Mouse (Mus musculus): ENCODE measurements at regions not wholly inside any gene's neighbourhood (a gene's known extent, or its start where the extent isn't known, plus 50 kb on each side); places are given as distances from the start of the nearest gene placed in this dataset.
"Not testable (repeated sequence)": the region's sequence is repeated elsewhere in the genome, so short reads cannot be mapped to it uniquely, and the experiment has no call there.

DNA sequence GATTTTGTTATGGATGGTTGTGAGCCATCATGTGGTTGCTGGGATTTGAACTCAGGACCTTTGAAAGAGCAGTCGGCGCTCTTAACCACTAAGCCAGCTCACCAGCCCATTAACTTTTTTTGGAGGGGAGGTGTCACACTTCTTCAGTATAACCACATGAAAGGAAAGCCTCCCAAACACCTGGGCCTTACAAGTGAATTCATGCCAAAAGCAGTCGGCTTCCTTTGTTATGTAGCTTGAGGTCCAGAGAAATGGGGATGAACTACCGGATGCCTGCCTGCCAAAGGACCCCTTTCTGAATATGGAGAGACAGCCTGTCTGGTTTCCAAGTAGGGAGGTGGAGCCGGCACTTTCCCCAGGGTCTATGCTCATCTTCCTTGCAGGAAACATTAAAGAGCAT lies 80.6 kb upstream of the Fam174b start:
- Histone ChIP-seq H3K4me3 (ENCODE audit: insufficient read depth, low read depth, low read length) (no peak overlapping the region), H3K27ac (ENCODE audit: insufficient read depth, low read depth, low read length) (no peak overlapping the region), H3K4me1 (ENCODE audit: control insufficient read depth, insufficient read depth, low read length) (peaks cover under 1% of the 10 kb centered on the region; the same call in 1 of the 2 replicates)
- TF ChIP-seq CTCF (IDR thresholded peaks at IDR 0.05; ENCODE audit: insufficient read depth, low read depth, low read length) (no peak), POLR2A (IDR thresholded peaks at IDR 0.05; ENCODE audit: insufficient read depth, low read depth, low read length) (no peak)
- 87% methylated on average over 5 of the region's 5 CpGs for WGBS

DNA sequence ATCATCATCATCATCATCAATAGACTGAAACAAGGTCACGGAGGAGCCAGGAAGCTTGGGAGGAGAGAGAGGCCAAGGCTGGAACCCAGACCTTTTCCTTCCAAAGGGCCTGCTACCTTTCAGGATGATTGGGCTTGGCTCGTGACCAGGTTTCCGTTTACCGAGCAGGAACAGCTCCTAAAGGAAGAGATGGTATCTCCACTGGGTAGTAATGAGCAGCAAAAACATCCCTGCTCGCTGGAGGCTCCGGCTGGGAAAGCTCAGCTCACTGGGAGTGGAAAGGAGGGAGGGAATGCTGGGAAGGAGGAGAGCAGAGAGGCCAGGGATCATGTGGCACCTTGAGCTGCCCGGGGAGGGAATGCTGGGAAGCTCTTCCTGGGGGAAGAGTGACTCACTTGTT lies 82.8 kb upstream of the Fam174b start:
- no peak for TF ChIP-seq CTCF (IDR thresholded peaks at IDR 0.05; ENCODE audit: insufficient read depth, low read depth, low read length)
- no peak for TF ChIP-seq POLR2A (IDR thresholded peaks at IDR 0.05; ENCODE audit: insufficient read depth, low read depth, low read length)
- Histone ChIP-seq H3K4me3 (ENCODE audit: insufficient read depth, low read depth, low read length) (no peak overlapping the region), H3K27ac (ENCODE audit: insufficient read depth, low read depth, low read length) (no peak overlapping the region), H3K4me1 (ENCODE audit: control insufficient read depth, insufficient read depth, low read length) (peaks cover 2% of the 10 kb centered on the region; the same call in 1 of the 2 replicates)
- WGBS = 74% methylated on average over 7 of the region's 7 CpGs

DNA sequence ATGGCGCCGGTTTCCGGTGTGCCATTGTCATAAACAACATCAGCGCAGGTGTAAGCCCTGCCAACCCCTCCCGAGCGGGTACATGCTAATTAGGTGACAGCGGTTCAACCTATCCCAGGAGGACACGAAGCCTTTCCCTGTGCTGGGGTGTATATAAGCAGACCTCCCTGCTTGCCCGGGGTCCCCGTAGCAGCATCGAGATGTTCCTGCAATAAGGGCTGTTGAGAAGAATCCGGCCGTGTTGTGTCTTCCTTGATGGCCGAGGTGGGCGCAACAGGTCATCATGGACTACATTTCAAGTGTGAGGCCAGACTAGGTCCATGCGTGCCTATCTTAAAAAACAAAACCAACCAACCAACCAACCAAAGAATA lies 83.7 kb upstream of the Fam174b start:
- not testable (repeated sequence) for H3K4me1 ChIP-seq (ENCODE audit: control insufficient read depth, insufficient read depth, low read length); H3K27ac ChIP-seq (ENCODE audit: insufficient read depth, low read depth, low read length); H3K4me3 ChIP-seq (ENCODE audit: insufficient read depth, low read depth, low read length)
- 96% methylated on average over 16 of the region's 16 CpGs for WGBS

DNA sequence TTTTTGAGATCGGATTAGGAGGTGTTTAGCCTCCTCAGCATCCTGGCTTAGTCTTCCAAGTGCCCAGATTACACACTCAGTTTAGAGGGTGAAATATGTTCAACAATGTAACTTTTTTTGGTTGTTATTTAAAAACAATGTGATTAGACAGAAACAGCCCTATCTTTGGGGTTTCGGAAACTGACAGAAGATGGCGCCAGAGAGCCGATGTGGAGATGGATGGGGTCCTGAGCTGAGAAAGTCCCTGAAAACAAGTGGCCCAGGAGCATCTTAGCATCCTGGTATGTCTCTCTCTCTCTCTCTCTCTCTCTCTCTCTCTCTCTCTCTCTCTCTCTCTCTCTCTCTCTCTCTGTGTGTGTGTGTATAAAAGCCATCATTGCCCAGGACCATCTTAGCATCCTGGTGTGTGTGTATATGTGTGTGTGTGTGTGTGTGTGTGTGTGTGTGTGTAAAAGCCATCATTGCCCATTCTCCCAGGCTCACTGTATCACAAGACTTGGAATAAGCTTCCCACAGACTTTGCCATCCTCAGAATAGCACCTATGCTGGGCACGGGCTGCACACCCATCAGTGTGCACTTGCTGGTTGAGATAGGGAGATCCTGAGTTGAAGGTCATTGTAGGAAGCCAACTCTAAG lies 84.2 kb upstream of the Fam174b start:
- H3K4me1 ChIP-seq (ENCODE audit: control insufficient read depth, insufficient read depth, low read length) = peaks cover 2% of the 10 kb centered on the region; the same call in 1 of the 2 replicates
- 21% methylated on average over 5 of the region's 5 CpGs for WGBS
- TF ChIP-seq POLR2A (IDR thresholded peaks at IDR 0.05; ENCODE audit: insufficient read depth, low read depth, low read length) (no peak), CTCF (IDR thresholded peaks at IDR 0.05; ENCODE audit: insufficient read depth, low read depth, low read length) (no peak)

DNA sequence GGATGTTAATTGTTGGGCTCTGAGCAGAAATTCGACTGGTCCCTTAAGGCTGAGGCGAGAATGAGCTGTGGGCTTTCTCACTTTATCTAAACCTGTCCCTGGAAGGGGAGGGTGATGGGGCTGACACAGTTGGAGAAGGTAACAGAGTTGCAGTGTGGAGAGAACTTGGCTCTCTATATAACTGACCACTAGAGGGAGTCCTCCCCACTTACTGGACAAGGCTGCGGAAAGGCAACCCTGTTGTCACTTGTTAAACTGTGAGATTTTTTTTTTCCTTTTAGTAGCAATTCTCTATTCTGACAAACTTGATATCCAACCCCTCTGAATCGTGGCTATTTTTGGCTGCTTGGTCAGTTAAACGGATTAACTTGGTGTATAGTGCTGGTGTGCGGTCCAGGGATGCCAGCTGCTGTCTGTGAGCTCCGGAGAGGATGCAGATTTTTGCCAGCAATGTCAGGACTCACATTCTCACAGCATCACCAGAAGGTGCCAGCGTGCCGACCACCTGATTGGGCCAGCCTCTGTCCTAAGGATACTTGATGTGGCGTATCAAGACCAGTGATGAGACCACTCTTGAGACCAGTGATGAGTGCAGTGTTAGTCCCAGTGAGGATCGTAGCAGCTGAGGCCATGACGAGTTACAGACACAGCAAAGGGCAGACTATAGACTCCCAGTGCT lies 85.8 kb upstream of the Fam174b start:
- H3K4me1 ChIP-seq (ENCODE audit: control insufficient read depth, insufficient read depth, low read length) = peaks cover 2% of the 10 kb centered on the region; the same call in 1 of the 2 replicates
- TF ChIP-seq POLR2A (IDR thresholded peaks at IDR 0.05; ENCODE audit: insufficient read depth, low read depth, low read length) = no peak
- no peak for TF ChIP-seq CTCF (IDR thresholded peaks at IDR 0.05; ENCODE audit: insufficient read depth, low read depth, low read length)
- WGBS = 33% methylated on average over 12 of the region's 12 CpGs
- no peak overlapping the region for H3K27ac ChIP-seq (ENCODE audit: insufficient read depth, low read depth, low read length)
- H3K4me3 ChIP-seq (ENCODE audit: insufficient read depth, low read depth, low read length) = no peak overlapping the region

More for the DNA sequence above, 84.2 kb upstream of the Fam174b start:
- H3K4me3 ChIP-seq (ENCODE audit: insufficient read depth, low read depth, low read length) = no peak overlapping the region
- H3K27ac ChIP-seq (ENCODE audit: insufficient read depth, low read depth, low read length) = no peak overlapping the region

DNA sequence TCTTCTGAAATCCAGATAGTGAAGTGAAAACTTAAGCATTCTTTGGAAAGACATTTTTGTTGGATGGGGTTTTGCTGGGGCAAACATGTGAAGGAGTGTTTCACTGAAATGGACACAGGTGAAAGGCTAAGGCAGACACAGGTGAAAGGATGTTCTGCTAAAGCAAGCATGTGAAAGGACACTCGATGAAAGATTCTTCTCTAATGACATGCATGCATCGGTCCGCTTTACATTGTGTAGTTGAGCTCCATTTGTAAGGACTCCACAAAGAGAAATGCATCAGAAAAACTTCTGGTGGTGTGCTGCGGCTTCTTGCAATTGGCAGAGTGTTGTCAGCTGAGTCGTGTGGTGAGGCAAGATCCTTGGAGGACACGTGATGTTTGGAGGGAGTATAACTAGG lies 89.2 kb upstream of the Fam174b start:
- TF ChIP-seq CTCF (IDR thresholded peaks at IDR 0.05; ENCODE audit: insufficient read depth, low read depth, low read length) = no peak
- TF ChIP-seq POLR2A (IDR thresholded peaks at IDR 0.05; ENCODE audit: insufficient read depth, low read depth, low read length) = no peak
- Histone ChIP-seq H3K27ac (ENCODE audit: insufficient read depth, low read depth, low read length) (no peak overlapping the region), H3K4me3 (ENCODE audit: insufficient read depth, low read depth, low read length) (no peak overlapping the region), H3K4me1 (ENCODE audit: control insufficient read depth, insufficient read depth, low read length) (peaks cover 2% of the 10 kb centered on the region; the same call in 1 of the 2 replicates)
- 97% methylated on average over 6 of the region's 6 CpGs for WGBS

DNA sequence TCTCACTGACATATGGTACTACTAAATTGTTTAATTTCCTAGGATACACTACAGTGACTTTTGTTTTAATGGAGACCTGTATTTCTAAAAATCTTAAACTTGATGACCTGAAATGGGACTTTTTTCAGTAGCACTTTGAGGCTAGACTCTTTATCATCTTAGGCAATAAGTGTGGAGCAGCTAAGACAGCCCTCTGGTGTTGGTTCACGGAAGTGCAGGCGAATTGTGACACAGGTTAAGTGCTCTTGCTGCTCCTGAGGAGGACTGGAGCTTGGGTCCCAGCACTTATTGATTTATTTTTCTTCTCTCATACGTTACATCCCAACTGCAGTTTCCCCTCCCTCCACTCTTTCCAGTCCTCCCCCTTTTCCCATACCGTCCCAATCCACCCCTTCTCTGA lies 92.1 kb upstream of the Fam174b start:
- no peak overlapping the region for H3K27ac ChIP-seq (ENCODE audit: insufficient read depth, low read depth, low read length)
- WGBS = 53% methylated on average over 4 of the region's 4 CpGs
- H3K4me1 ChIP-seq (ENCODE audit: control insufficient read depth, insufficient read depth, low read length) = no peaks in the 10 kb centered on the region
- H3K4me3 ChIP-seq (ENCODE audit: insufficient read depth, low read depth, low read length) = no peak overlapping the region
- no peak for TF ChIP-seq CTCF (IDR thresholded peaks at IDR 0.05; ENCODE audit: insufficient read depth, low read depth, low read length)
- TF ChIP-seq POLR2A (IDR thresholded peaks at IDR 0.05; ENCODE audit: insufficient read depth, low read depth, low read length) = no peak

DNA sequence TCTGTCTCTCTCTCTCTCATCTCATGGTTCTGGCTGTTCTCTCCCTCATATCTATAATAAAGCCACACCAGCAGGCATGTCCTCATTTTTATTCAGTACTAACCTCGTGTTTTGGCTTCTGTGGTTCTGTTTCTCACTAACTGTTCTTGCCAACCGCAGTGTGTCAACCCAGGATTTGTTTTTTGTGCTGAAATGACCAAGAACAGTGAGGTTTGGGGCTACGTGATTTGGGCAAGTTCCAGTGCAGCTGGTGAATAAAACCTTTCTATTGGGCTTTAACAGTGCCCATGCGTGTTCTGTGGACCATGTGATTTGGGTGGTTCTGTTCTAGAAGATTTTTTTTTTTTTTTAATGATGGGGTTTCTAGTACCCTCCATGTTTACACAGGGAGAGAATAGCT lies 93.0 kb upstream of the Fam174b start:
- 23% methylated on average over 4 of the region's 4 CpGs for WGBS
- H3K4me3 ChIP-seq (ENCODE audit: insufficient read depth, low read depth, low read length) = no peak overlapping the region
- H3K27ac ChIP-seq (ENCODE audit: insufficient read depth, low read depth, low read length) = no peak overlapping the region; the same call in 1 of the 2 replicates
- no peaks in the 10 kb centered on the region for H3K4me1 ChIP-seq (ENCODE audit: control insufficient read depth, insufficient read depth, low read length)
- TF ChIP-seq CTCF (IDR thresholded peaks at IDR 0.05; ENCODE audit: insufficient read depth, low read depth, low read length) = no peak
- TF ChIP-seq POLR2A (IDR thresholded peaks at IDR 0.05; ENCODE audit: insufficient read depth, low read depth, low read length) = no peak

DNA sequence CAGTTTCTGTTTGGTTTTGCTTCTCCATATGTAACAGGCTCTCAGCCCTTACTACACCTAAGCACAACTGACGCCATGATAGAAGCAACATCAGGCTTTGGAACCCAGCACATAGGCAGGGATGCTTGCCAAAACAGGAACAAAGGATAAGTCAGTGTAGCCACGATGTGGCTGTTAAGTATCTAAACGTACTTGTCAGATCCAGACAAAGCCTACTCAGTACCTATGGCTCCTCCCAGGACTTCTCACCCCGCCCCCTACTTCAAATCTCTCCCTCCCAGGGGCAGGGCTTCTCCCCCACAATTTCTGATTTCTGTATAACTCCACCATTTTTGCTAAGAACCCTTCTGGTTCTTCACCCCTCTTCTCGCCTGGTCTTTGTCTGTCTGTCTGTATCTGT lies 93.4 kb upstream of the Fam174b start:
- no peak overlapping the region; the same call in 1 of the 2 replicates for H3K27ac ChIP-seq (ENCODE audit: insufficient read depth, low read depth, low read length)
- H3K4me1 ChIP-seq (ENCODE audit: control insufficient read depth, insufficient read depth, low read length) = no peaks in the 10 kb centered on the region
- 33% methylated on average over 5 of the region's 5 CpGs for WGBS
- H3K4me3 ChIP-seq (ENCODE audit: insufficient read depth, low read depth, low read length) = no peak overlapping the region
- TF ChIP-seq POLR2A (IDR thresholded peaks at IDR 0.05; ENCODE audit: insufficient read depth, low read depth, low read length) (no peak), CTCF (IDR thresholded peaks at IDR 0.05; ENCODE audit: insufficient read depth, low read depth, low read length) (no peak)

All from olfactory bulb, adult 2 months (tissue).